Mouse (Mus musculus) gonadal fat pad, adult 2 months (tissue): Measurements from ENCODE around the gene Lysmd4. TPM values are rescaled to one million over a fixed set of nuclear protein-coding genes. Genes with fewer than 3 reads are reported as not detected.

Experiments
- DNase-seq: peaks from one replicate; pipeline ENCODE4 v3.0.0-alpha.2; 2012; ENCODE audit warnings: low read depth
- polyA plus RNA-seq: library from polyadenylated mRNA; depleted of rRNA; stranded (reverse); fragments of >200 nt; gene quantifications from 2 replicates; pipeline ENCODE4 v1.2.3, GENCODE M21; 2012; rRNA removed

Gene Lysmd4
- polyA plus RNA-seq, 1 experiment = 12.6 TPM

DNA sequence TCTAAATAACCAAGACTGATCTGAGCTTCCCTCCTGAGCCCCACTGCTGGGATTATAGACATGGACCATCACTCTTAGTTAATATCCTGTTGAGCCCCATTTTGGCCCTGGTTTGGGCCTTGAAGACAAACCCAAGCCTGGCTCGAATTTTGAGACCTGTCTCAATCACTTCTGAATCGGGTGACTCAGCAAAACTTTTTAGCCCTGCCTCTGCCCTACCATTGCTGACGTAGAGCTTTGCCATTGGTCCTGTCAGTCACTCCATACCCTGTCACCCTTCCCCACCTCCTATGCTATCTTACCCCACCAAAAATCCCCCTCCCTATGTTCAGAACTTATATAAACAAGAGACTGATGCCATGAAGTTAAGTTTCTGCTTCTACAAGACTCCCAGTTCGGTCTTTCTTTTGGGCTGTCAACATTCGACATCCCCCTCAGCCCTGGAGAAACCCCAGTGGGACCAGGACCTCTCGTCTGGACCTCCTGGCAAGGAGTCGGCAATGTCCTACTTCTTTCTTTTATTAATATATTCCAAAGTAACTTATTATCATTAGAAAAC is 119.8 kb downstream of the Lysmd4 start:
- DNase-seq = no peak

DNA sequence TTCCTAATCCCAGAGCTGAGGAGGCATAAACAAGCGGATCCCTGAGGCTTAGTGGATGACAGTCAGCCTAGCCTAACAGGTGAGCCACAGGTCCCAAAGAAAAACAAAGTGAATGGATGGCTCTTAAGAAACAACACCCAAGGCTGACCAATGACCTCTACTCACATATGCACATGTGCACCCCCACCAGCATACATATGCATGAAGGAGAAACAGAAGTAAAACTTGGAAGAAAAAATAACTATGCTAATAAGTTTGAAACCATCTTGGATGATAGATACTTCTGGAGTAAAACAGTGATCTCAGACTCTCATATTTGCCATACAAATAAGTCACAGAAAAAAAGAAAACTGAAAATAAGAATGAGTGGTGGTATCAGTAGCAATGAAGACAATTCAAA is 122.1 kb downstream of the Lysmd4 start:
- DNase-seq = no peak

DNA sequence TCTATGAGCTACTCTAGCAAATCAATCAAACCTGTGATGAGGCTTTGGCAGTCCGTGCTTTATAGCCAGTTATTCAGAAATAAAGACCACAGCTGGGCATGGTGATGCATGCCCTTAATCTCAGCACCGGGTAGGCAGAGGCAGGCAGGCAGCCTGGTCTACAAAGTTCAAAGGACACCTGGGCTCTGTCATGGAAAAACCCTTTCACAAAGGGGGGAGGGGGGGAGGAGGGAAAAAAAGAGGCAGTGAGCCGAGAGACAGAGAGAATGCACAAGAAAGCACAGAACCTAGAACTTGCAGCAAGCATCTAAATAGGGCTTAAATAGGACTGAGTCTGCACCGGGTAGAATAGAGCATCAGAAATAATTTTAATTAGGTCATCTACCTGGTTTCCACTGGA is 130.6 kb downstream of the Lysmd4 start:
- DNase-seq = no peak

DNA sequence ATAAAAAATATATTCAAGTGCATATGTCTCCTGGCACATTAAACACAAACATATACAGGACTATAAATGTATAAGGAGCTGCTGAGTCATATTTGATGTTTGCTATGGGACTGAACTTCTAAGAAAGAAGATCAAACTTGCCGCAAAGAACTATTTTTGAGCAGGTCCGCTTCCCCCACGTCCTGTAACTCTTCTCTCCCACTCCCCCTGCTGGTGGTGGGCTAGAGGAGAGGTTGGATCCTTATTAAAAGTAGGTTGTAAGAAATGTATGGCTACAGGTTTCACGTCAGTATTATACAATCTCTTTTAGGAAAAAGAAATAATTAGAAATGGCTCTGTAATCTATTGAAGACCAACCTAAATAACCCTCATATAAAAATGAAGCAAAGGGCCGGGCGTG is 131.3 kb downstream of the Lysmd4 start:
- DNase-seq = no peak

DNA sequence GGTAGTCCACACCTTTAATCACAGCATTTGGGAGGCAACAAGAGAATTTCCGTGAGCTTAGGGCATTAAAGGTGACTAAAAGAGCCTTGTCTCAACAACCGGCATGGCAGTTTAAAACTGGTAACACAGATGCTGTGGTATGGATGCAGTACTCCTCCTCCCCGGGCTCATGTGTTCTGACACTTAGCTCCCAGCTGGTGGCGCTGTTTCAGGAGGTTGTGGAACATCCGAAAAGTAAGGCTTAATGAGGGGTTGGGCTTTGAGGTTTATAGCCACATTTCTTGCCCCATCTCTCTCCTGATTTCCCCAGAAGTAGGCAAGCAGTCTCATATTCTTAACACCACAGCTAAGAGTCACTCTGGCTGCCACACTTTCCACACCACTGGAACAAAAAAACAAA is 133.5 kb downstream of the Lysmd4 start:
- DNase-seq = no peak

Other genes starting within 250 kb of the Lysmd4 start
- gene Mef2a, start 150.3 kb downstream of the Lysmd4 start, polyA plus RNA-seq = 44.2 and 45.3 TPM in 2 replicates